Mouse (Mus musculus): ENCODE measurements around the gene Thnsl1. TPM values are rescaled to one million over a fixed set of nuclear protein-coding genes. Genes with fewer than 3 reads are reported as not detected.
A peak's percentile ranks its signal among the peaks of the same experiment; 100 is the strongest.

The Thnsl1 gene
- total RNA-seq (2021): 1 to 10 TPM; 3.6 to 5.2 TPM

- DNase-seq: peak; percentile 100
Measured at GRCm38 (mm10) chr2:21204912-21205830, at the start of gene Thnsl1, which contains the start of gene Enkur. Gene Thnsl1 (plus strand): TSS chr2:21205724. Gene Enkur (minus strand): TSS chr2:21205365.

GRCm38 (mm10) chr2:21164296-21164695 is 41.2 kb upstream of the Thnsl1 start:
- DNase-seq: peak; percentile 39

GRCm38 (mm10) chr2:21167916-21168315 is 37.6 kb upstream of the Thnsl1 start:
- peak; percentile 28 for DNase-seq

GRCm38 (mm10) chr2:21172797-21173196 is 32.7 kb upstream of the Thnsl1 start:
- no peak for DNase-seq

- no peak for DNase-seq
Measured at GRCm38 (mm10) chr2:21179136-21179535, 26.4 kb upstream of the Thnsl1 start.

GRCm38 (mm10) chr2:21182811-21183210 is 22.7 kb upstream of the Thnsl1 start:
- DNase-seq: peak; percentile 14

- peak; percentile 77 for DNase-seq
Measured at GRCm38 (mm10) chr2:21187576-21187975, 17.9 kb upstream of the Thnsl1 start.

- no peak for DNase-seq
Measured at GRCm38 (mm10) chr2:21188610-21189009, 16.9 kb upstream of the Thnsl1 start.

GRCm38 (mm10) chr2:21191232-21191631 is 14.3 kb upstream of the Thnsl1 start:
- no peak for DNase-seq

GRCm38 (mm10) chr2:21195233-21195632 is 10.3 kb upstream of the Thnsl1 start:
- DNase-seq: no peak

- peak; percentile 8 for DNase-seq
Measured at GRCm38 (mm10) chr2:21199051-21199450, 6.5 kb upstream of the Thnsl1 start.

GRCm38 (mm10) chr2:21202754-21203153 is 2.8 kb upstream of the Thnsl1 start:
- peak; percentile 63 for DNase-seq

GRCm38 (mm10) chr2:21205831-21206159 is 271 bp downstream of the Thnsl1 start:
- no peak for DNase-seq

GRCm38 (mm10) chr2:21206278-21206677 is 754 bp downstream of the Thnsl1 start:
- no peak for DNase-seq

- no peak for DNase-seq
Measured at GRCm38 (mm10) chr2:21211361-21211760, 5.8 kb downstream of the Thnsl1 start.

- no peak for DNase-seq
Measured at GRCm38 (mm10) chr2:21214322-21214721, 8.8 kb downstream of the Thnsl1 start.

- DNase-seq: no peak
Measured at GRCm38 (mm10) chr2:21215284-21215683, 9.8 kb downstream of the Thnsl1 start.

- no peak for DNase-seq
Measured at GRCm38 (mm10) chr2:21222453-21223384, 17.2 kb downstream of the Thnsl1 start.

- DNase-seq: no peak
Measured at GRCm38 (mm10) chr2:21230276-21230675, 24.8 kb downstream of the Thnsl1 start.

GRCm38 (mm10) chr2:21231147-21231546 is 25.6 kb downstream of the Thnsl1 start:
- DNase-seq: no peak

- peak; percentile 15 for DNase-seq
Measured at GRCm38 (mm10) chr2:21234871-21235648, 29.5 kb downstream of the Thnsl1 start.

- DNase-seq: no peak
Measured at GRCm38 (mm10) chr2:21235844-21236386, 30.4 kb downstream of the Thnsl1 start.
